Mouse (Mus musculus) left cerebral cortex, postnatal 10 days (tissue): ENCODE measurements around the gene Mindy4. TPM values are rescaled to one million over a fixed set of nuclear protein-coding genes. Genes with fewer than 3 reads are reported as not detected.

Source experiments
- DNase-seq, 2 experiments: peaks; one replicate each; pipeline ENCODE4 v3.0.0; 2021 to 2022; ENCODE audit warnings: low spot score in 2 of 2, mixed read lengths in 1 of 2; ENCODE audit errors: extremely low spot score in 1 of 2
- intact Hi-C: fragments of 180-260 bp; cut with DNase I; formaldehyde crosslinking; loops from one replicate; pipeline ENCODE4 v1.15.1; 2025
- microRNA-seq: library from miRNA; unstranded; fragments of <30 nt; microRNA quantifications from one replicate; pipeline ENCODE4 v1.2.0, GENCODE M21; 2022
- total RNA-seq, 2 experiments: library from RNA; stranded (reverse); gene quantifications; 2 replicates each; pipeline ENCODE4 v1.2.3; 2021

Mindy4 gene
- total RNA-seq, 2 experiments from 2014 or later, result 11.7 to 12.2 TPM

DNA sequence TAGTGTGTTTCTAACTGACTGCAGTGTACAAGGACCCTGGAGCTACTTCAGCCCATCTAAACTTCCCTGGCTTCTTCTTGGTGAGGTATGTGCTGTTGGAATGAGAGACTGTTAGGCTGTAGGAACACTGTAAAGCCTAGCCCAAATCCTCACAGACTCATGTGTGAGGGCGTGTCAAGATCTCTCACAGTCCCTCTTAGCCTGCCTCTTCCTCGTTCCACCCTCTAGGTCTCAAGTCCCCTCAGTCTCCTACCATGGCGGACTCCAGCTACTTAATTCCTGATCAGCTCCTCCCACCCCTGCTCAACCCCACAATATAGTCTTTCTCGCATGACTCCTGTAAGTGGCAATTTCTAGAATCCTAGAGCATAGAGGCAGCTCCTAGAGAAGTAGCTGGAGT lies 146.0 kb downstream of the Mindy4 start:
- intact Hi-C loops, result no loop called here

GRCm38 (mm10) chr6:55350383-55350952 lies 147.3 kb downstream of the Mindy4 start:
- intact Hi-C loops, result loop anchor here (10.0 kb wide), 1 partner anchor 106 kb away; no protein-coding TSS in a partner anchor
- DNase-seq, result peak in 1 of 2 experiments; percentile 8

More for the DNA sequence above, 146.0 kb downstream of the Mindy4 start:
- no peak for DNase-seq

DNA sequence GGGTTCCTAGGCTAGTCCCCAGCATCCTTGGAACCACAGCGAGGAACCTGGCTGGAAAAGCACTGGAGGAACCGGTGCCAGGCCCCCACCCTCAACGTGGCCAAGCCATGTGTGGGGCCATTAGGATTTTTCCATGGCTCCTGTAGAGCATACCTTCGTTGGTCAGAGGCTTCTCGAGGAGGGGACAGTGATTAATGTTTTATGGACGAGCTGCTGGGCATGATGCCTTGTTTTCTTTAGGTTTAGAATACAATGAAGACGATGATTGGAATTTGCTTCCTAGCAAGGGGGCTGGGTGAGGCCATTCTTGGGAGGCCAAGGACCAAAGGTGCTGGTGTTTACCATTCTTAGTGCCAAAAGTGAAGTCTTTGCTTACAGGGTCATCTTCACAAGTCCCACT lies 148.5 kb downstream of the Mindy4 start:
- intact Hi-C loops, result loop anchor here (10.0 kb wide), 1 partner anchor 107 kb away; no protein-coding TSS in a partner anchor
- DNase-seq, result peak in 1 of 2 experiments; percentile 10

GRCm38 (mm10) chr6:55353711-55354445 lies 150.7 kb downstream of the Mindy4 start:
- intact Hi-C loops, result loop anchor here (10.0 kb wide), 1 partner anchor 109 kb away; no protein-coding TSS in a partner anchor
- DNase-seq, result peak in 1 of 2 experiments; percentile 15

DNA sequence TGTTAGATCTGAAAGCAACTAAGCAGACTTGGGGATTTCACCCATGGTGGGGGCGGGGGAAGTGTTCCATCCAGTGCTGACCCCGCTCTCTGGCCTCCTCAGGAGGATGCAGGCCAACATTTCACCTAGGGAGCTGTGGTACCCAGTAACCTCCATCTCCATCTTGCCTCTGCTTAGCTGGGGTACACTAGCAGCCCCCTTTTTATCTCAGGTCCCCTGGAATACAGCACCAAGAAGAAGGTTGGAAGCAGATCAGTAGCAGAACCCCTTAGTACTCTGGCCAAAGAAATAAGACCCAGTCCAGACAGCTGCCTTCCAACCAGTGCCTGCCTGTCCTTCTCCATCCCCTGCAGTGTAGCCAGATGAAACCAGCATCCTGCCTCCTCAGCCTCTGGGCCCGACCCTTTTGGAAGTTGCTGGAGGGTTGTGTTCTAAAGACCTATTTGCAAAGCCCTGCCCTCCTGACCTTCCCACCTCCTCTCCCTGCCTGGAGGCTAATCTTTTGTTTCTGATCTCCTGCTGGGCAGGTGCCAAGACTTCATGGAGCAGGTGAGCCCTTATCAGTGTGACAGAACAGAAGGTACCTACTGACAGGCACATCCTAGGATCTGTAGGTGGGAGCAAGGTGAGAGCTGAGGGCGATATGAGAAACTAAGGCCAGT lies 151.4 kb downstream of the Mindy4 start:
- intact Hi-C loops, result loop anchor here (10.0 kb wide), 1 partner anchor 110 kb away; no protein-coding TSS in a partner anchor
- DNase-seq, result peak in 1 of 2 experiments; percentile 23

GRCm38 (mm10) chr6:55355575-55355974 lies 152.4 kb downstream of the Mindy4 start:
- DNase-seq, result no peak
- intact Hi-C loops, result loop anchor here (10.0 kb wide), 1 partner anchor 111 kb away; no protein-coding TSS in a partner anchor

DNA sequence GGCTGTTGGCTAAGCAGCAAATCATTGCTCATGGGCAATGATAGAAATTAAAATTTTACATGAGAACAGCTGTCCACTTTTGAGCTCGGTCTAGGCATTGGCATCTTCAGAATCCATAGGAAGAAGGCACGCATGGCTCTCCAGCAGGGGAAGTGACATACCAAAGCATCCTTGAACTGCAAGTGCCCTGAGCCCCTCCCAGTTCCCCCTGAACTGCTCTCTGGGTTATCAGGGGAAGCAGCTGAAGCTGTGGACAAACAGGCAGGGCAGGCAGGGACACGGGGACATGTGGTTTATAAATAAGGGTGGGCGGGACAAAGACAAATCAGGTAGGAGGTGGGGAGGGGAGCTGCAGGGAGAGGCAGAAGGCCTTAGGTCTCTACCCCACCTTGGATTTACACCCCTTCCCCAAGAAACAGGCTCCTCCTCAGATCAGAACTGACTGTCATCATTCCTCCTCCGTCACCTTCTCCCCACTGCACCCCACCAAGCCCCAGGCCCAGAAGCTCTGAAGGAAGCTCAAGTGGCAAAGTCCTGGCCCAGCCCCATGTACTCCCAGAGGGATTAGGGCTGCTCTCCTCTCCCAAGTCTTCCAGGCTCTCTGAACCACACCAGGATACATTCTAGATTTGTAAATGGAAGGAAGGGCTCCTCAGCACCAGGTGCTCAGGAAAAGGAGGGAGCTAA lies 153.0 kb downstream of the Mindy4 start:
- intact Hi-C loops, result loop anchor here (10.0 kb wide), 1 partner anchor 111 kb away; no protein-coding TSS in a partner anchor
- DNase-seq, result peak in 1 of 2 experiments; percentile 13

DNA sequence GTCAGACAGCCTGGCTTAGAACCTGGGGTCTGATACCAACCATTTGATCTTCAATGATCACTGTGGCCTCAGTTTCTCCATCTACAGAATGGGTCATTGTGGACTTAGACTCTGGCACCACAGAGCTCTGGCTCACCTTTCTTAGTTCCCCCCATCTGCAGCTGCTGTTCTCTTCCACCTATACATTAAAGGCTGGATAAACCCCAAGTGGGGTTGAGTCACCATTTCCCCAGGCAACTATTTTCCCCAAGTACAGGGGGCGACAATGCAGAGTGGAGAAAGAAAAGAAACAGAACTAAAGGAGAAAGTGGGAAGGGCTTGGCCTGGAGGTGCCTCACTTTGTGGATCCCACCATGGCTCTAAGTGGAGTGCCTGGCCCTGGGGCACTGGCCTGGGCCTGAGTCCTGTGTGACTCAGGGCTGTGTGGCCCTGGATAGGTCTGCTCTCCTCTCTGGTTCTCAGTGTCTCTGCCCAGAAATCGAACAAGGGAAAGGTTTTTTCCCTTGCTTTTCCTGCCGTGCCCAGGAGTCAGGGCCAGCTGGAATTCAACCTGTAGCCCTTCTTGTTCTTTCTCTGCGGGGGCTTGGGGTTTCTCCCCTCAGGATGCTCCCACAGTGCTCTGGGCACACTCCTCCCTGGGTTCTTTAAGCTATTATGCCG lies 153.9 kb downstream of the Mindy4 start:
- intact Hi-C loops, result loop anchor here (10.0 kb wide), 1 partner anchor 112 kb away; no protein-coding TSS in a partner anchor
- peak in 1 of 2 experiments; percentile 8 for DNase-seq

DNA sequence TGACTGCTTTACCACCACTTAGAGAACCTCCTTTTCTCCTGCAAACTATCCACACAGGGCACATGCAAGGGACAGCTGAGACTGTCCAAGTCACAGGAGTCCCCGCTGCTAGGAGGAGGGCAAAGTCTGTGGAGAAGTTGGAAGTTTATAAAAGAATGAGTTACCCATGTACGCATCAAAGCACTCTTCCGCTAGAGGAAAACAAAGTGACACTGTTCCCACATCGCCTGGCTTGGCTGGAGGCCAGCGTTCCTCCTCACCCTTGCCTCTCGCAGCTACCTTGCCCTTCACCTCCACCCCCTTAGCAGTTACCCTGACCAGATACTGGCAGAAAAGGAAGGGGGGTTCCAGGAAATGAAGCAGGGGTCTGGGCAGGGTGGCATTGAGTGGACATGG lies 154.5 kb downstream of the Mindy4 start:
- intact Hi-C loops, result loop anchor here (10.0 kb wide), 1 partner anchor 113 kb away; no protein-coding TSS in a partner anchor
- peak in 1 of 2 experiments; percentile 47 for DNase-seq

- intact Hi-C loops, result loop anchor here (10.0 kb wide), 1 partner anchor 114 kb away; no protein-coding TSS in a partner anchor
- DNase-seq, result no peak
Observed at GRCm38 (mm10) chr6:55358731-55359143, 155.6 kb downstream of the Mindy4 start.

DNA sequence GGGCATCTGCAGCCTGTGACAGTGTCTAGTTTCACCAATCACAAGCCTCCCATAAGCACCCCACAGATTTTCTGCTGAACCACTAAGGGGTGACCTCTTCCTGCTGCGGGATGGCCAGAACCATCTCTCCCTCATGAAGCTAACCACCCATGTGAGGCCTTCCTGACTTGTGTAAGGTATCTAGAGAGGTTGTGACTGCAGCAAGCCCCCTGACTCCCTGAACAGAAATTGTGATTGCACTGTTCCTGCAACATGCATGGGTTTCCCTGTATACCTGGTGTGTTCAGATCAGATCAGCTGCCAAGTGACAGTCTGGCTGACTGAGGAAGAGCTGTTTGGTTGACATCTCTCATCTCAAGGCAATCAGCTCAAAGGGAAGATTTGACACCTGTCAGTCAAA lies 159.5 kb downstream of the Mindy4 start:
- intact Hi-C loops, result no loop called here
- no peak for DNase-seq

GRCm38 (mm10) chr6:55367126-55367525 lies 163.9 kb downstream of the Mindy4 start:
- DNase-seq, result no peak
- intact Hi-C loops, result no loop called here

Small RNAs within 50 kb of the gene (microRNA-seq; reads per million reads assigned to microRNA genes)
- gene Gm25458, result not detected

Other genes with a start within 250 kb of the Mindy4 start
- 1 to 10 TPM; 2.5 to 2.7 TPM for gene Nod1, start 230.8 kb upstream of the Mindy4 start, total RNA-seq
- 10 to 100 TPM; 28.2 to 29.4 TPM for gene Ggct, start 210.4 kb upstream of the Mindy4 start, total RNA-seq
- gene Gars, start 165.4 kb upstream of the Mindy4 start, total RNA-seq, result 100 to 1,000 TPM; 177 to 185 TPM
- 1 to 10 TPM; 3.2 to 3.6 TPM for gene Crhr2, start 70.4 kb upstream of the Mindy4 start, total RNA-seq
- not detected for gene Inmt, start 28.3 kb upstream of the Mindy4 start, total RNA-seq
- gene Aqp1, start 133.0 kb downstream of the Mindy4 start, total RNA-seq, result 1 to 10 TPM in 1 of 2 experiments, under 1 TPM in 1; 0.84 to 1.3 TPM
- gene Ghrhr, start 172.9 kb downstream of the Mindy4 start, total RNA-seq, result not detected
- 100 to 1,000 TPM; 137 to 142 TPM for gene Adcyap1r1, start 248.6 kb downstream of the Mindy4 start, total RNA-seq